Mouse (Mus musculus) hindbrain, embryonic 16.5 days (tissue): ENCODE results near the gene Zfp827. TPM values are rescaled to one million over a fixed set of nuclear protein-coding genes. Genes with fewer than 3 reads are reported as not detected.

Experiments
- ATAC-seq: fragments of 200-750 bp; cut with Nextera tagmentation; 2 replicates; pipeline ENCODE4 v1.8.0; 2017; ENCODE audit warnings: moderate TSS enrichment, moderate library complexity
- H3K27ac ChIP-seq: fragments of 300-500 bp; sonication (generic); 2 replicates; pipeline ENCODE4 v1.5.1; 2014; ENCODE audit warnings: low read depth, mild to moderate bottlenecking, control low read depth, low read length, moderate library complexity
- H3K27me3 ChIP-seq: fragments of 300-500 bp; sonication (generic); replicated peaks from 2 replicates; pipeline ENCODE4 v1.6.1; 2014; ENCODE audit warnings: low read length; ENCODE audit not compliant: control insufficient read depth, insufficient read depth
- H3K36me3 ChIP-seq: fragments of 300-500 bp; sonication (generic); 2 replicates; pipeline ENCODE4 v1.6.1; 2014; ENCODE audit warnings: mild to moderate bottlenecking, low read length, moderate library complexity, mixed read lengths; ENCODE audit not compliant: control insufficient read depth, insufficient read depth
- H3K4me1 ChIP-seq: fragments of 300-500 bp; sonication (generic); 2 replicates; pipeline ENCODE4 v1.6.1; 2014; ENCODE audit warnings: low read depth, low read length; ENCODE audit not compliant: control insufficient read depth, insufficient read depth
- H3K4me2 ChIP-seq: fragments of 300-500 bp; sonication (generic); 2 replicates; pipeline ENCODE4 v1.6.1; 2014; ENCODE audit warnings: mild to moderate bottlenecking, low read length, control low read depth, moderate library complexity
- H3K4me3 ChIP-seq: fragments of 300-500 bp; sonication (generic); 2 replicates; pipeline ENCODE4 v1.5.1; 2014; ENCODE audit warnings: mild to moderate bottlenecking, low read length, control low read depth, moderate library complexity
- H3K9ac ChIP-seq: fragments of 300-500 bp; sonication (generic); 2 replicates; pipeline ENCODE4 v1.6.1; 2014; ENCODE audit warnings: low read depth, mild to moderate bottlenecking, control low read depth, low read length, moderate library complexity
- H3K9me3 ChIP-seq: fragments of 300-500 bp; sonication (generic); 2 replicates; pipeline ENCODE4 v1.6.1; 2014; ENCODE audit warnings: mild to moderate bottlenecking, low read length, moderate library complexity; ENCODE audit not compliant: control insufficient read depth
- WGBS: fragments of 180-500 bp; shearing (Covaris S2); extraction: QIAGEN DNeasy Blood & Tissue Kit; methylation state at CpG from one replicate; pipeline ENCODE4 v1.1.7; 2014; 5-methylcytosine and 5-hydroxymethylcytosine counted together
- polyA plus RNA-seq: library from polyadenylated mRNA; unstranded; fragments of >200 nt; fragmentation: Nextera tagmentation; extraction: Ambion mirVana; gene quantifications from 2 replicates; pipeline ENCODE4 v1.2.1, GENCODE M21; 2015

Zfp827 gene
- polyA plus RNA-seq, 1 experiment from 2014 or later: 9.2 TPM

DNA sequence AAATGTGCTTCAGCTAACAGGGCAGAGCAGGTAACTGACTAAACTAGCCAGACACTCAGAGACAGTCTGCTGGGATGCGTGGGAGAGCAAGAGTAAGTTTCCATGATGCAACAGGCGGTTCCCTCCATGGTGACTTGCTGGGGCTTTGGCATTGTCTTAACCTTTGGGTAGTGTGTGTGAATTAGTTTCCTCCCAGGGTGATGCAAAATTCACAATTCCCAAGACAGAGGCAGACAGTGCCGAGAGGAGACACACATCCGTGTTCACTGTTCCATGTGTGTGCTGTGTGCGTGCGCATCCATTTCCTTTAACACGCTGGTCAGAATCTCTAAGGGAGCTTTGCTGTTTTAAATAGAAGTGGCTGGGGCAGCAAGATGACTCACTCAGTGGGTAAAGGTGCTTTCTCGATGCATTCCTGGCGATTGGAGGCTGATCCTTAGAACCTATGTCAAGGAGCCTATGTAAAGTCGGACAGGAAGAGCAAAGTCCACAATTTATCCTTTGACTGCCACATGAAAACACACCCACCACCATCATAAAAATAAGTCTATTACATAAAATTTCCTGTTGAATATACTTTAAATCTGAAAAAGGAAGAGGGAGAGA, 127.4 kb downstream of the Zfp827 start:
- H3K4me2 ChIP-seq: no peak overlapping the region
- H3K9me3 ChIP-seq: no peaks in the 10 kb centered on the region
- no peaks in the 10 kb centered on the region for H3K27me3 ChIP-seq
- no peak overlapping the region for H3K9ac ChIP-seq
- H3K4me3 ChIP-seq: no peak overlapping the region
- ATAC-seq: no peak
- H3K36me3 ChIP-seq: peaks cover 8% of the 10 kb centered on the region
- 95% methylated on average over 10 of the region's 10 CpGs for WGBS
- no peaks in the 10 kb centered on the region for H3K4me1 ChIP-seq
- H3K27ac ChIP-seq: no peak overlapping the region

DNA sequence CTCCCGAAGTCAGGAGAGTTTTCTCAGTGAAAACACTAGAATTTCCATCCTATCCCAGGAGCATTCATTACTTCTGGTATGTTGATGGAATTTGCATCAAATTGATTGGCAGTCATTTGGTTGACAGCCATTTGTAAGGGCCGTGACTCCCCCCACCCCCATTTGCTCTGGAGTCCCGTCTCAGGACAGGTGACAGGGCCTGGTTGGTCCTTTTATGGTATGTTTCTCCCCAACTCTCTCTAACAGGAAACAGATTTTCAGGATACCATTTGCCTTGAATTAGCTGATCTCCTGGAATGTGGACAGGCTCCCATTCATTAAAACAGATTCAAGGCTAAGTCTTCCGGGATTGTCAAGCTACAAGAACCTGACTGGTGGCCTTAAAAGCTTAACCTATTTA, 129.1 kb downstream of the Zfp827 start:
- Histone ChIP-seq H3K27ac (no peak overlapping the region), H3K36me3 (peaks cover 8% of the 10 kb centered on the region), H3K9ac (no peak overlapping the region), H3K4me3 (no peak overlapping the region), H3K9me3 (no peaks in the 10 kb centered on the region), H3K4me2 (no peak overlapping the region), H3K27me3 (no peaks in the 10 kb centered on the region), H3K4me1 (no peaks in the 10 kb centered on the region)
- ATAC-seq: no peak
- WGBS: 77% methylated on average over 4 of the region's 4 CpGs

DNA sequence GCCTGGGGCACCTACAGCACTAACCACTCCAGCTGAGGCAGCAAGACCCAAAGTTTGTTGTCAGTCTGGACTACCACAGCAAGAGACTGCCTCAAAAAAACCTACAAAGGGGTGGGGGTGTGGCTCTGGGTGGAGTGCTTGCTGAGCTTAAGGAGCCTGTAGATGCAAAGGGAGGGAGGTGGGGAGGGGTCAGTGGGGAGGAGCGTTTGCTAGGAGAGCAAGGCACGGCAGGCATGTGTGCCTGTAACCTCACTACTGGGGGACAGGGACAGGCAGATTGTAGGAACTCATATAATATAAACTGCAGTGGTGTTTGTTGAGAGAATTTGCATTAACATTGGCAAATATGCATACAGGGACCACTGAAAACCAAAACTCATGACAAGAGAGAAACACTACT, 130.1 kb downstream of the Zfp827 start:
- Histone ChIP-seq H3K4me3 (no peak overlapping the region), H3K27me3 (no peaks in the 10 kb centered on the region), H3K4me2 (no peak overlapping the region), H3K9ac (no peak overlapping the region), H3K9me3 (no peaks in the 10 kb centered on the region), H3K36me3 (peaks cover 8% of the 10 kb centered on the region), H3K4me1 (no peaks in the 10 kb centered on the region), H3K27ac (no peak overlapping the region)
- 54% methylated on average over 2 of the region's 2 CpGs for WGBS
- ATAC-seq: no peak

DNA sequence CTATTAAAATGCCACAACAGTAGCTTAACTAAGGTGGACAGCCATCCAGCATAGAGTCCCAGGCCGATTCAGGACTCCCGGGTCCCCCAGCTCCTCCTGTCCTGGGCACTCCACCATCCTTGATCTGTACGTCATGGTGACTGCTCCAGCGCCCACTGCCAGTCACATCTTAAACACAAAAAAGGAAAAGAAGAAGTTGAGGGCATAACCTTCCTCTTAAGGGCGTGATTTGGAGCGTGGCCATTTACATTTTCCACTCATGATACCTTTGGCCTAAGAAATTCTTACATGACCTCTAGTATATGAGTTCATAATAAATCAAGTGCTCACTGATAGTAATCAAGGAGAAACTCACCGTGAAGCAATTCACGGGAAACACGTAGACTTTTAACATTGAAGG, 131.2 kb downstream of the Zfp827 start:
- no peak for ATAC-seq
- Histone ChIP-seq H3K4me2 (no peak overlapping the region), H3K27ac (no peak overlapping the region), H3K9ac (no peak overlapping the region), H3K27me3 (no peaks in the 10 kb centered on the region), H3K36me3 (peaks cover 8% of the 10 kb centered on the region), H3K4me3 (no peak overlapping the region), H3K4me1 (no peaks in the 10 kb centered on the region), H3K9me3 (no peaks in the 10 kb centered on the region)
- 85% methylated on average over 9 of the region's 9 CpGs for WGBS

DNA sequence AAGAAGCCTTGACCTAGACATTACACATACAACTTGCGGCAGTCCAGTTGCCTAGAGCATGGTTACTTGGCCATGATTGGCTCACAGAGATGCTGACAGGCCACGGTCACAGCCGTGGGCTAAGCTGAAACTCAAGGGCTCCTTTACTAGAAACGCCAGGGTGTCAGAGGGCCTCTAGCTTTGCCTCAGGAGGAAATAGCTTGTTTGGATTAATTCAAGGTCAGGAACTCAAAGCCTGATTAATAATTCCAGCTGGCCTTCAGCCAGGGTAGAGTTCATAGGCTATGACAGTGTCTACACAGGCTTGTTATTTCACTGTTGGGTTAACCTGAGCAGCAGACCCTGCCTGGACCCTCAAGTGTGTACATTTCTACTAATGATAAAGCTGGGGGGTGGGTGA, 132.1 kb downstream of the Zfp827 start:
- Histone ChIP-seq H3K9me3 (no peaks in the 10 kb centered on the region), H3K9ac (no peak overlapping the region), H3K4me2 (no peak overlapping the region), H3K36me3 (peaks cover 8% of the 10 kb centered on the region), H3K4me3 (no peak overlapping the region), H3K27me3 (no peaks in the 10 kb centered on the region), H3K27ac (no peak overlapping the region), H3K4me1 (no peaks in the 10 kb centered on the region)
- 76% methylated on average over 4 of the region's 4 CpGs for WGBS
- ATAC-seq: no peak

DNA sequence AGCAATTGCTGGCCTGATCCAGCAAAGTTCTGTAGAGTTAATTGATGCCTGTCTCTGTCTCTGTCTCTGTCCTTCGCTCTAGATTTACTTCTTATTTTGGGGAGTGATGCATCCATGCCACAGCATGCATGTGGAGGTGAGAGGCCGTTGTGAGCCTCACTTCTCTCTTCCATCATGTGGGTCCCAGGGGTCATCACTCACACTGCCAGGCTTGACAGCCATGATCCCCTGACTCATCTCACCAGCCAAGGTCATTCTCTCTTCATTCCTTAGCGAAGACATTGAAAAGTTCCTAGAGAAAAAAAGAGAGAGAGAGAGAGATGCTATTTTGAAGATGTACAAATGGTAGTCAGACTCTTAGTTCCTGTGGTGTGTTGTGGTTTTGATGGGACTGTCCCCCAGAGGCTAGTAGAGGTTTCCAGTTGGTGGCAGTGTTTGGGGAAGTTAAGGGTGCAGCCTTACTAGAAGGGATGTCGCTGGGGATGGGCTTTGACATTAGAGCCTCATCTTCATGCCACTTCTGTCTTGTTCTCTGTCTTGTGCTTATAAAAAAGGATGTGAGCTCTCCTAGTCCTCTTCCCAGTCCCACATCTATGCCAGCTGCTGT, 133.0 kb downstream of the Zfp827 start:
- H3K36me3 ChIP-seq: peaks cover 8% of the 10 kb centered on the region
- no peak overlapping the region for H3K9ac ChIP-seq
- H3K27ac ChIP-seq: no peak overlapping the region
- 82% methylated on average over 4 of the region's 4 CpGs for WGBS
- H3K27me3 ChIP-seq: no peaks in the 10 kb centered on the region
- ATAC-seq: no peak
- H3K4me2 ChIP-seq: no peak overlapping the region
- H3K4me1 ChIP-seq: no peaks in the 10 kb centered on the region
- no peak overlapping the region for H3K4me3 ChIP-seq
- no peaks in the 10 kb centered on the region for H3K9me3 ChIP-seq

DNA sequence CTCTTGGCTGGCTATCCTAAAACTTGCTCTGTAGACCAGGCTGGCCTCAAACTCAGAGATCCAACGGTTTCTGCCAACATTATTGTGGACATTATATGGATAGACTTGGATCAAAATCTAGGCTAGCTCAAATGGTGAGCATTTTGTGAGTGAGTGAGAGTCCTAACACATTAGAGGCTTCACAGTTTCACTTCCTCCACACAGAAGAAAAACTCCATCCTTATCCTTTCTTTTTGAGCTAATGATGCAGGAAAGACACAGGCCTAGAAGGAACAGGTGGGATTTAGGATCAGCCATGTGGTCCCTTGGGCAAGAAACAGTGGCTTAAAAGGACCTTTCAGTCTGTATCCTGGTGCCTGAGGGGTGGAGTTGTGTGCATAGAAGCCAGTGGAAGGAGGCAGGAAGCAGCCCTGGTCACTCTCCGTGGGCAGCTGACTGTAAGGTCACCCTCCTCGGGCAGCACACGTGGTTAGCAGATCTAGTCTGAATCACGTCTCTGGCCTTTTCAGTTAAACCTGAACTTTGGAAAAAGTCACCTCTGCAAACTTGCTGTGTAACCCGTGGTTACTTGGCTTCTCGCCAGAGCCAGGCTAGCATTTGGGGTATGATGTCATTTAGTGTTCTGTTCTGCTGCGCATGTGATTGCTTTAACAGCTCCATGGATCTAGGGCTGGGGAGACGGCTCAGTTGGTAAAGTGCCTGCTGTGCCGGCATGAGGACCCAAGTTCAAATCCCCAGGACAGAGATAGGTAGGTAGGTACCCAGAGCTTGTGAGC, 134.5 kb downstream of the Zfp827 start:
- no peak overlapping the region for H3K4me3 ChIP-seq
- peak overlapping the region; percentile 7; the same call in 1 of the 2 replicates for H3K27ac ChIP-seq
- WGBS: 56% methylated on average over 10 of the region's 10 CpGs
- no peaks in the 10 kb centered on the region for H3K36me3 ChIP-seq
- H3K4me2 ChIP-seq: no peak overlapping the region
- no peaks in the 10 kb centered on the region for H3K4me1 ChIP-seq
- H3K9me3 ChIP-seq: no peaks in the 10 kb centered on the region
- no peak overlapping the region for H3K9ac ChIP-seq
- no peaks in the 10 kb centered on the region for H3K27me3 ChIP-seq
- peak; percentile 57; the same call in 1 of the 2 replicates for ATAC-seq

DNA sequence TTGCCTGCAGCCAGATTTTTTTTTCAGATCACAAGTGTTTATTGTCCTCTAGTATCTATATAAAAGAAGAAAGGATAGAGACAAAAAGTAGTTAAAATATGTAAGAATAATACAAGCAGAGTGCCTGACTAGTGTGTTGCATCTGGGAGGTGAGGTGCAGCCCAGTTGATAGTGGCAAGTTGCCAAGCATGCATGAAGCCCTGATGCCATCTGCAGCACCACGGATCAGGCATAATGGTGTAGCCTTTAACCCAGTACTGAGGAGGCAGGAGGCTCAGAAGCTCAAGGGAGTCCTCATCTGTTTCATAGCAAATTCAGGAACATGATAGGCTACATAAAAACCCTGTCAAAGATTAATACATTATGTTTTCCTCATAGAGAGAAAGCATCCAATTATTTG, 136.1 kb downstream of the Zfp827 start:
- Histone ChIP-seq H3K36me3 (no peaks in the 10 kb centered on the region), H3K9me3 (no peaks in the 10 kb centered on the region), H3K4me3 (no peak overlapping the region), H3K4me2 (no peak overlapping the region), H3K4me1 (no peaks in the 10 kb centered on the region), H3K27ac (no peak overlapping the region), H3K27me3 (no peaks in the 10 kb centered on the region), H3K9ac (no peak overlapping the region)
- no peak for ATAC-seq
- 20% methylated on average over 1 of the region's 1 CpGs for WGBS

DNA sequence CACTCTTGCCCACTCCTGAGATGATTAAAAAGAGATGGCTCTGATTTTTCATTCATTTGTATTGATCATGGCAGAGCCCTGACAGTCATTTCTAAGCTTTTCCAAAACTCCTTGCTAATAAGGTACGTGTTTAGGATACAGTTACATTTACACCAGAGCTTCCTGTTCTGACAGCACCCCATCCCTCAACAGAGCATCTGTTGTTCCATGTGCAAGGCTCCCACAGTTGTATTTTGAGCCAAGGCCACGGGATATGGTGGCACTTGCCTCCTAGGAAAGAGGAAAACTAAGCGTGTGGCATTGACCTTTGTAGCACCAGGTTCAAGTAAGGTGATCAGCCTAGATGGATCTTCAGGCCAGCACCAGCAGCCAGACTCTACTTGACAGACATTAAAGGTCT, 137.0 kb downstream of the Zfp827 start:
- no peak for ATAC-seq
- Histone ChIP-seq H3K36me3 (no peaks in the 10 kb centered on the region), H3K4me3 (no peak overlapping the region), H3K27me3 (no peaks in the 10 kb centered on the region), H3K4me2 (no peak overlapping the region), H3K9me3 (no peaks in the 10 kb centered on the region), H3K27ac (no peak overlapping the region), H3K4me1 (no peaks in the 10 kb centered on the region), H3K9ac (no peak overlapping the region)
- 84% methylated on average over 3 of the region's 3 CpGs for WGBS
